Mouse (Mus musculus) liver, embryonic 14.5 days (tissue): ENCODE measurements around the gene Cfap43. TPM values are rescaled to one million over a fixed set of nuclear protein-coding genes. Genes with fewer than 3 reads are reported as not detected.

Experiments
- ATAC-seq: fragments of 200-750 bp; cut with Nextera tagmentation; 2 replicates; pipeline ENCODE4 v1.8.0; 2017; ENCODE audit warnings: moderate number of reproducible peaks, mild to moderate bottlenecking, moderate library complexity; ENCODE audit not compliant: insufficient read depth
- DNase-seq, 3 experiments: peaks; one replicate each; pipeline ENCODE4 v3.0.0-alpha.2; 2012 to 2013; ENCODE audit warnings: low read depth in 3 of 3, low spot score in 3 of 3
- H3K27ac ChIP-seq: fragments of 300-500 bp; sonication (generic); 2 replicates; pipeline ENCODE4 v1.5.1; 2014; ENCODE audit warnings: moderate library complexity, mild to moderate bottlenecking, control low read depth, inconsistent platforms
- H3K27me3 ChIP-seq: fragments of 300-500 bp; sonication (generic); 2 replicates; pipeline ENCODE4 v1.6.1; 2014; ENCODE audit warnings: mild to moderate bottlenecking, low read length, moderate library complexity; ENCODE audit not compliant: control insufficient read depth, insufficient read depth
- H3K36me3 ChIP-seq: fragments of 300-500 bp; sonication (generic); replicated peaks from 2 replicates; pipeline ENCODE4 v1.6.1; 2014; ENCODE audit warnings: low read depth; ENCODE audit not compliant: control insufficient read depth, insufficient read depth
- H3K4me1 ChIP-seq, 2 experiments: fragments of 200-500 bp in 1 of 2; fragments of 300-500 bp in 1 of 2; sonication (generic) in 1 of 2; replicated peaks; 2 replicates each; pipeline ENCODE4 v1.6.1; 2012 to 2014; ENCODE audit warnings: antibody characterized with exemption in 1 of 2, inconsistent platforms in 1 of 2, low read length in 1 of 2; ENCODE audit not compliant: control insufficient read depth in 2 of 2, insufficient read depth in 2 of 2
- H3K4me2 ChIP-seq: fragments of 300-500 bp; sonication (generic); 2 replicates; pipeline ENCODE4 v1.6.1; 2014; ENCODE audit warnings: low read depth, mild to moderate bottlenecking, control low read depth, moderate library complexity
- H3K4me3 ChIP-seq, 2 experiments: fragments of 200-500 bp in 1 of 2; fragments of 300-500 bp in 1 of 2; sonication (generic) in 1 of 2; 2 replicates each; pipeline ENCODE4 v1.5.1; 2012 to 2014; ENCODE audit warnings: low read depth in 2 of 2, low read length in 2 of 2, mild to moderate bottlenecking in 2 of 2, control low read depth in 1 of 2, inconsistent platforms in 1 of 2, moderate library complexity in 1 of 2; ENCODE audit not compliant: insufficient read depth in 1 of 2
- H3K9ac ChIP-seq: fragments of 300-500 bp; sonication (generic); replicated peaks from 2 replicates; pipeline ENCODE4 v1.6.1; 2014; ENCODE audit warnings: mild to moderate bottlenecking, control low read depth, moderate library complexity
- H3K9me3 ChIP-seq: fragments of 300-500 bp; sonication (generic); 2 replicates; pipeline ENCODE4 v1.6.1; 2016; ENCODE audit warnings: low read length, mixed read lengths; ENCODE audit not compliant: control insufficient read depth
- CTCF ChIP-seq: IDR thresholded peaks from 2 replicates; pipeline ENCODE4 v1.5.1; 2016; ENCODE audit warnings: antibody characterized with exemption, low read depth, control low read depth
- EP300 ChIP-seq: IDR thresholded peaks from 2 replicates; pipeline ENCODE4 v1.6.1; 2016; ENCODE audit warnings: antibody characterized with exemption, low read depth
- WGBS: fragments of 180-500 bp; shearing (Covaris S2); extraction: QIAGEN DNeasy Blood & Tissue Kit; methylation state at CpG from one replicate; pipeline ENCODE4 v1.1.7; 2014; ENCODE audit not compliant: insufficient replicate concordance; 5-methylcytosine and 5-hydroxymethylcytosine counted together
- polyA plus RNA-seq, 2 experiments: library from polyadenylated mRNA; depleted of rRNA in 1 of 2; stranded (reverse) in 1 of 2; unstranded in 1 of 2; fragments of >200 nt; fragmentation: Nextera tagmentation in 1 of 2; extraction: Ambion mirVana in 1 of 2; gene quantifications; 2 replicates each; pipeline versions ENCODE4 v1.2.1 to v1.2.3; 2012 to 2014

Gene Cfap43
- polyA plus RNA-seq, 2 experiments = 0.05 TPM; not detected in 1

- TF ChIP-seq CTCF (no peak), EP300 (no peak)
- no peaks in the 10 kb centered on the region for H3K4me1 ChIP-seq
- H3K9me3 ChIP-seq = no peaks in the 10 kb centered on the region
- no peaks in the 10 kb centered on the region for H3K27me3 ChIP-seq
- H3K27ac ChIP-seq = no peak overlapping the region
- ATAC-seq (no peak), DNase-seq (no peak)
- WGBS = 50% methylated on average over 4 of the region's 4 CpGs
- H3K9ac ChIP-seq = no peak overlapping the region
- H3K4me3 ChIP-seq = no peak overlapping the region
- no peak overlapping the region for H3K4me2 ChIP-seq
- H3K36me3 ChIP-seq = no peaks in the 10 kb centered on the region
These were observed 194.2 kb downstream of the Cfap43 start for GRCm38 (mm10) chr19:47724903-47725302.

GRCm38 (mm10) chr19:47722471-47722870, 196.6 kb downstream of the Cfap43 start:
- no peak overlapping the region for H3K4me2 ChIP-seq
- no peak for TF ChIP-seq CTCF
- no peak for TF ChIP-seq EP300
- no peaks in the 10 kb centered on the region for H3K36me3 ChIP-seq
- ATAC-seq (no peak), DNase-seq (no peak)
- H3K9ac ChIP-seq = no peak overlapping the region
- no peak overlapping the region for H3K4me3 ChIP-seq
- no peaks in the 10 kb centered on the region for H3K27me3 ChIP-seq
- no peak overlapping the region for H3K27ac ChIP-seq
- no peaks in the 10 kb centered on the region for H3K4me1 ChIP-seq
- WGBS = 52% methylated on average over 6 of the region's 6 CpGs
- H3K9me3 ChIP-seq = no peaks in the 10 kb centered on the region

- no peak for DNase-seq
- 35% methylated on average over 3 of the region's 3 CpGs for WGBS
These were observed 199.9 kb downstream of the Cfap43 start for GRCm38 (mm10) chr19:47719147-47719546.

GRCm38 (mm10) chr19:47716144-47716543, 202.9 kb downstream of the Cfap43 start:
- Histone ChIP-seq H3K4me2 (no peak overlapping the region), H3K27me3 (no peaks in the 10 kb centered on the region), H3K27ac (no peak overlapping the region), H3K9me3 (no peaks in the 10 kb centered on the region), H3K4me3 (no peak overlapping the region), H3K4me1 (no peaks in the 10 kb centered on the region), H3K36me3 (no peaks in the 10 kb centered on the region), H3K9ac (no peak overlapping the region)
- DNase-seq (no peak), ATAC-seq (no peak)
- TF ChIP-seq CTCF (peak; percentile 40; the same call in 1 of the 2 replicates), EP300 (no peak)
- WGBS = 52% methylated on average over 2 of the region's 2 CpGs

More at GRCm38 (mm10) chr19:47719147-47719546, 199.9 kb downstream of the Cfap43 start:
- no peak for TF ChIP-seq EP300
- TF ChIP-seq CTCF = no peak
- H3K4me2 ChIP-seq = no peak overlapping the region
- H3K4me1 ChIP-seq = no peaks in the 10 kb centered on the region
- no peak overlapping the region for H3K27ac ChIP-seq
- no peaks in the 10 kb centered on the region for H3K9me3 ChIP-seq
- H3K27me3 ChIP-seq = no peaks in the 10 kb centered on the region
- H3K4me3 ChIP-seq = no peak overlapping the region
- H3K36me3 ChIP-seq = no peaks in the 10 kb centered on the region
- ATAC-seq = no peak
- H3K9ac ChIP-seq = no peak overlapping the region

GRCm38 (mm10) chr19:47713457-47713856, 205.6 kb downstream of the Cfap43 start:
- WGBS = 68% methylated on average over 9 of the region's 9 CpGs
- Histone ChIP-seq H3K4me3 (no peak overlapping the region), H3K9ac (no peak overlapping the region), H3K36me3 (no peaks in the 10 kb centered on the region), H3K4me1 (no peaks in the 10 kb centered on the region), H3K27ac (no peak overlapping the region), H3K27me3 (no peaks in the 10 kb centered on the region), H3K4me2 (no peak overlapping the region), H3K9me3 (no peaks in the 10 kb centered on the region)
- TF ChIP-seq EP300 (no peak), CTCF (no peak)
- DNase-seq = no peak
- no peak for ATAC-seq
